Mouse (Mus musculus) neural tube, embryonic 12.5 days (tissue): ENCODE data around the gene Satb2. TPM values are rescaled to one million over a fixed set of nuclear protein-coding genes. Genes with fewer than 3 reads are reported as not detected.
A peak's percentile ranks its signal among the peaks of the same experiment; 100 is the strongest.

Experiments used
- ATAC-seq: fragments of 200-750 bp; cut with Nextera tagmentation; 2 replicates; pipeline ENCODE4 v1.8.0; 2017; ENCODE audit warnings: low read depth, mild to moderate bottlenecking, moderate TSS enrichment, moderate library complexity; ENCODE audit not compliant: low FRiP score
- H3K27ac ChIP-seq: fragments of 300-500 bp; sonication (generic); 2 replicates; pipeline ENCODE4 v1.5.1; 2016
- H3K27me3 ChIP-seq: fragments of 300-500 bp; sonication (generic); replicated peaks from 2 replicates; pipeline ENCODE4 v1.6.1; 2016; ENCODE audit warnings: mild to moderate bottlenecking
- H3K36me3 ChIP-seq: fragments of 300-500 bp; sonication (generic); 2 replicates; pipeline ENCODE4 v1.6.1; 2016; ENCODE audit warnings: mild to moderate bottlenecking
- H3K4me1 ChIP-seq: fragments of 300-500 bp; sonication (generic); 2 replicates; pipeline ENCODE4 v1.6.1; 2016
- H3K4me2 ChIP-seq: fragments of 300-500 bp; sonication (generic); replicated peaks from 2 replicates; pipeline ENCODE4 v1.6.1; 2016; ENCODE audit warnings: mild to moderate bottlenecking
- H3K4me3 ChIP-seq: fragments of 300-500 bp; sonication (generic); 2 replicates; pipeline ENCODE4 v1.5.1; 2016
- H3K9ac ChIP-seq: fragments of 300-500 bp; sonication (generic); 2 replicates; pipeline ENCODE4 v1.6.1; 2016; ENCODE audit warnings: mild to moderate bottlenecking
- H3K9me3 ChIP-seq: fragments of 300-500 bp; sonication (generic); 2 replicates; pipeline ENCODE4 v1.6.1; 2016; ENCODE audit warnings: mild to moderate bottlenecking
- WGBS: fragments of 180-500 bp; shearing (Covaris S2); methylation state at CpG from one replicate; pipeline ENCODE4 v1.1.7; 2016; 5-methylcytosine and 5-hydroxymethylcytosine counted together
- polyA plus RNA-seq: library from polyadenylated mRNA; unstranded; fragments of >200 nt; fragmentation: Nextera tagmentation; extraction: Ambion mirVana; gene quantifications from 2 replicates; pipeline ENCODE4 v1.2.1, GENCODE M21; 2016

Gene Satb2
- polyA plus RNA-seq, 1 experiment from 2014 or later: 1.7 TPM

DNA sequence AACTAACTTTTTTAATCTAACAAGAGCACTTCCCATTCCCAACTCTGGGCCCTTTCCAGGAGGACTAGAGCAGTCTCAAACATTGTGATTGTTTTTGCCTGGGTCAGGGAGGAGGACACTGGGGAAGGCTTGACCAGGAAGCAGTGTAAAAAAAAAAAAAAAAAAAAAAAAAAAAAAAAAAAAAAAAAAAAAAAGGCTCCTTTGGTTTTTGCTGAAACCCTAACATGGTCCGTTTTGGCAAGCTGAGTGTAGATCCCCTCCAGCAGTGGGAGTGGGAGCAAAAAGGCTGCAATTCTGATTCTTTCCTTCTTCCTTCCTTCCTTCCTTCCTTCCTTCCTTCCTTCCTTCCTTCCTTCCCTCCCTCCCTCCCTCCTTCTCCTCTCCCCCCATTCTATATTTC lies 3.1 kb upstream of the Satb2 start:
- Histone ChIP-seq H3K9me3 (no peaks in the 10 kb centered on the region), H3K27me3 (peaks cover 90% of the 10 kb centered on the region), H3K4me3 (no peak overlapping the region), H3K27ac (no peak overlapping the region), H3K36me3 (no peaks in the 10 kb centered on the region), H3K9ac (no peak overlapping the region), H3K4me2 (no peak overlapping the region), H3K4me1 (peaks cover 14% of the 10 kb centered on the region)
- WGBS: 0% methylated on average over 1 of the region's 1 CpGs
- ATAC-seq: no peak

DNA sequence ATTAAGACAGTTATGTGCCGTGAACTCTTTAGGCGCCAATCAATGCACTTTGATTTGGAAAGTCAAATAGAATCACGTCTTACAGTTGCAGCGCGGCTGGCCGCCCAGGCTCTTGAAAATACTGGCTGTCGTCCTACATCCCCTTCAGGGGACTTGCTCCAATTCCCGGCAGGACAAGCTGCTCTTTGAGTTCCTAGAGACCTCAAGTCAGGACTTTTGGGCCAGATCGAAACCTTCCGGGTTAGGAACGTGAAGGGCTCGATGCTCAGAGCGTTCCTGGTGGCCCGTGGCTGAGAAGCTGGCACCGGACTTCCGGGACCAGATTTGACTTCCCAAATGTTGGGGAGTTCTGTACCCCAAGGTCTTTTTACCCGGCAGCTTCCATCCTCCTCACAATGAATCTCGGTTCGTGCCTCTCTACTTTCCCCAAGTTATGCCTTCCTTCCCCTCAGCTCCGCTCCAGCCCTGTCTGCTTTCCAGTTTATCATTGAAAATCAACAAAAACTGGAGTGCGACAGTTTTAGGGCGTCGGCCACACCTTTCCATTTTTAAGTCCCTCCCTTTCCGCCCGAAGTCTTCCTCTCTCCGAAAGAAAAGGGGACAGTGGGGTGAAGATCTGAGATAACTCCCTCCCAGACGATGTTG lies 2.3 kb upstream of the Satb2 start:
- Histone ChIP-seq H3K9ac (no peak overlapping the region), H3K4me2 (peak overlapping the region; percentile 38), H3K27me3 (peaks cover 92% of the 10 kb centered on the region), H3K36me3 (no peaks in the 10 kb centered on the region), H3K4me3 (no peak overlapping the region), H3K27ac (no peak overlapping the region), H3K4me1 (peaks cover 14% of the 10 kb centered on the region), H3K9me3 (no peaks in the 10 kb centered on the region)
- no peak for ATAC-seq
- WGBS: under 1% methylated on average over 27 of the region's 27 CpGs

DNA sequence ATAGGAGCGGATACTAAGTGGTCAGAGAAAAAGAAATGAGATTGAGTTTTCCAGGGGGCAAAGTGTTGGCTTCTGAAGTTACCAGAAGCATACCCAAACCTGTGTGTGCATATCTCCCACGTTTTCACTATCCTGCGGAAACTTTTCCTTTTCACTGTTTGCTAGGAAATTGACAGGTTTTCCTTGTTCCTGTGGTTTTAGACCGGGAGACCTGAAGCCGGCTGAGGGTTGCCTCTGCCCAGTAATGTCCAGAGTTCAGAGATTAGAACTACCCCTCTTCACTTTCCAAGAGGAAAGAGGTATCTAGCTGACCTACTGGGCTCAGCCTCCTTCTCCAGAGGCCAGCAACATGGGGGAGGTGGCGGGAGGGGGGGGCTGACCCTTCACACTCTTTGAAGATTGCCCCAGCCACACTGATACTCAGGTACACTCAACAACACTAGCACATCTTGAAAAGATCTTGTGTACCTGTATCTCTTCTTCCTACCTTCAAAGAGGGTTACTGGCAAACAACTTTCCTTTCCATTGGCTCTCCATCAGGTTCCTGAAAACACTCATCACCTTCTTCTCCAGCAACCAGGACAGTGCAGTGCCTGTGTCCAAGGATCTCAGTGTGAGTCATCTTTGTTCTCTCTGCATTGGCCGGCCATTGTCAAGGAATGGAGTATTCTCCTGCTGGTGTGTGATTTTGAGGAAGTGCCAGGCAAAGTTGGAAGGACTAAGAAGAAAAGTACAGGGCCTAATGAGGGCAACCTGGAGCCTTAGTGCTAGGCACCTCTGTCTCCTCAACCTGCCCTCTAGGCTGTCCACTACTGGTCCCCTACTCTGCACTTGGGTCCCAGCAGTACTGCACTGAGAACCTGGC lies 1.3 kb upstream of the Satb2 start:
- no peak overlapping the region for H3K9ac ChIP-seq

DNA sequence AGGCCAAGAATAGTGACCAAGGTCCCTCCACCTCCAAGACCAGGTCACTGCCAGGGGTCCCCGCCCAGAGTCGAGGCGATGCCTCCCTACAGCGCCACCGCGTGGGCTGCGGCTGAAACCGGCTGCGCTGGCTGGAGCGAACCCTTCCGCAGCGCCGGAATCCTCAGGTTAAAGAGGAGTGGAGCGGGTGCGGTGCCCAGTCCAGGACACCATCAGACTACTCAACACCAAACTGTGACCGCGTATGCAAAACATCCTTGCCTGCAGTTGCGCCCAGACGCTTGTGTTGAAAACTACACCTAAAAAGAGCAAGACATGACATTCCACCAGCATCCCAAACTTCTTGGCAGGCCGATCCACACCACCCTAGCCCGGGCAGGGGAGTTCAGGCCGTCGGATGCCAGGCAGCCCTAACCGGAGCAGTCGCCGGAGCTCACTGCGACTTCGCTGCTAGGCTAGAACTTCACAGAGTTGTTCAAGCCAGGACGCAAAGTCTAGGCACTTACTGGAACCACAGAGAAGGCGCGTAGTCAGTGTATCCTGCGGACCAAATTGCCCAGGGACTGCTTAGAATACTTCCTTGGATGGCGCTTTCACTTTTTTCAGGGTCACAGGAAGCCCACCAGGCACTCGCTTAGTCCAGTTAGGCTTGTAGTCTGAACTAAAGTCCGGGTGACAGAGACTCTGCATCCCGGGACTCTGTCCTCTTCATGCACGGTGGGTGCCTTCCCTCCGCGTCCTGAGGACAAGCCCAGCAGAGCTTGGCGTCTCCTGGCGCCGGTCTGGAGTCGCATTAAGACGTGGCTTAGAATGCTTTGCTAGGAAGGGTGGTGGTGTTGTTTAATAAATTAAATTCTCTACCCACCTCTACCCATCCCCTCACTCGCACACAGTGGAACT lies 999 bp downstream of the Satb2 start:
- no peak overlapping the region for H3K9ac ChIP-seq

More for the DNA sequence above, 1.3 kb upstream of the Satb2 start:
- Histone ChIP-seq H3K36me3 (no peaks in the 10 kb centered on the region), H3K9me3 (no peaks in the 10 kb centered on the region), H3K4me2 (no peak overlapping the region), H3K27me3 (peaks cover 88% of the 10 kb centered on the region), H3K4me1 (peaks cover 14% of the 10 kb centered on the region), H3K27ac (no peak overlapping the region), H3K4me3 (no peak overlapping the region)
- no peak for ATAC-seq
- WGBS: 3% methylated on average over 7 of the region's 7 CpGs

DNA sequence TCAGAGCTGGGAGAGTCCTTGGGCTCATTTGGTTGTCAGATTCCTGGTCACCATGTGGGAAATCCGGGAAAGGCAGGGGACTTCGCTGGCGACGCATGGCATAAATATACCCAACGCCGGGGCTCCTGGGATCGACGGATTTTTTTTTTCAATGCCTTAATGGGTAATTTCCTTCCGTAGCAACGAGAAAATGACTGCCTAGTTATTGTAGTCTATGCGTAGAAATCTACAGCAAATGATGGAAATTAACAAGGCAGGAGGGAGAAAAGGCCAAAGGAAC lies 1.7 kb downstream of the Satb2 start:
- no peak for ATAC-seq
- peak overlapping the region; percentile 18 for H3K4me3 ChIP-seq
- peak overlapping the region; percentile 55 for H3K4me2 ChIP-seq
- H3K27me3 ChIP-seq: peaks cover 58% of the 10 kb centered on the region
- WGBS: 1% methylated on average over 11 of the region's 11 CpGs
- peaks cover 24% of the 10 kb centered on the region for H3K4me1 ChIP-seq
- H3K27ac ChIP-seq: no peak overlapping the region
- no peaks in the 10 kb centered on the region for H3K9me3 ChIP-seq
- no peak overlapping the region for H3K9ac ChIP-seq
- H3K36me3 ChIP-seq: no peaks in the 10 kb centered on the region

More for the DNA sequence above, 999 bp downstream of the Satb2 start:
- ATAC-seq: no peak
- Histone ChIP-seq H3K4me3 (peak overlapping the region; percentile 18), H3K36me3 (no peaks in the 10 kb centered on the region), H3K9me3 (no peaks in the 10 kb centered on the region), H3K27ac (no peak overlapping the region), H3K27me3 (peaks cover 65% of the 10 kb centered on the region), H3K4me1 (peaks cover 19% of the 10 kb centered on the region), H3K4me2 (peak overlapping the region; percentile 55)
- under 1% methylated on average over 45 of the region's 45 CpGs for WGBS

DNA sequence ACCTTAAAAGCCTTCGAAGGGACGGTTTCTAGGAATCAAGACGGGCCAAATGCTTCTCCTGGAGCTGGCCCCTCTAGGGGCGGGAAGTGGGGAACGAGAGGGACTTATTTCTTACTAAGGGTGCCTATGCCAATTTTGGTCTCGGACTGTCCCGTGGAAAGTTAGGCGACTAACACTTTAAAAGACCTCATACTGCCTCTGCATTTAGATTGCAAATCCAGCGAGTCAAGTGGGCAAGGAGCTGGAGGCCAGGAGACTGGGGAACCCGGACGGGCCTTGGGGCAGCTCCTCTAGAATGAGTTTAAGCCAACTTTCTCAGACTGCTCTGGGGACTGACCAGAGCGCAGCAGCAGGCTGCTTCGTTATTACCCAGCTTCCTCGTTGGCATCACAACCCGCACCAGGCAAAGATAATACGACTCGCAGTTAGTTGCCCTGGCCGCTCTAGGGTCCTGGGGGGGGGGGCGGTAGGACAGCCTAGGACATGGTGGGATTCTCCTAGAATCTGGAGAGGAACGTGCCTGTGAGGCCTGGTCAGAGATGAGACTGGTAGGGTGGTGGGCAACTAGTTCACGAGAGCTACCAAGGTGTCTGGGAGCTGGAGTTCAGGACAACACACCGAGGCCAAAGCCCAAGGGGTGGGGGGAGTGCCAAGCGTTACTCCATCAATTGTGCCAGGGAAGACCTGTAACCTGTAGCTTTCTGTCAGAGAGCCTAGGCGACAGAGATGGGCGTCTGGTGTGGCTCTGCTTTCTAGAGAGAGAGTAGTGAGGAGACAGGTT lies 2.2 kb downstream of the Satb2 start:
- H3K4me3 ChIP-seq: no peak overlapping the region
- 1% methylated on average over 25 of the region's 25 CpGs for WGBS
- no peak overlapping the region for H3K4me2 ChIP-seq

DNA sequence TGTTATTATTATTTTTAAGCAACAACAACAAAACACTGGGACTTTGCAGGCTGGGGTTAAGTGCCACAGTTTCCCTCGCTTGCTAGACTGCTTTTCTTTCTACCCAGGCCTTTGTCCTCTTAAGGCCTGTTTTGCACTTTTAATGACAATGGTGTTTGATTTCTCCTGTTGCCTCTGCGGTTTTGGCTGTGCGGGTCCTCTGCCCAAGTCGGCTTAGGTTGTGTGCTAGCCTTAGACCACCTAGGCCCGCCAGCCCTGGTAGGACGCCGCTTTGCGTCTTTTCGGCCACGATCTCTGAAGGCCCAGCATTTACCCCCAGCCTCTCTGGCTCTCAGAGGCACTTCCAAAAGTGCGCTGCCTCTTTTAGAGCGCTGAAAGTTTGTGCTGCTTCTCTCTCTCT lies 2.9 kb downstream of the Satb2 start:
- Histone ChIP-seq H3K9ac (no peak overlapping the region), H3K4me2 (no peak overlapping the region), H3K9me3 (no peaks in the 10 kb centered on the region), H3K36me3 (no peaks in the 10 kb centered on the region), H3K4me1 (peaks cover 32% of the 10 kb centered on the region), H3K27ac (no peak overlapping the region), H3K4me3 (no peak overlapping the region), H3K27me3 (peaks cover 54% of the 10 kb centered on the region)
- under 1% methylated on average over 12 of the region's 12 CpGs for WGBS
- no peak for ATAC-seq

More for the DNA sequence above, 2.2 kb downstream of the Satb2 start:
- Histone ChIP-seq H3K4me1 (peaks cover 29% of the 10 kb centered on the region), H3K27ac (no peak overlapping the region), H3K27me3 (peaks cover 54% of the 10 kb centered on the region), H3K9me3 (no peaks in the 10 kb centered on the region), H3K9ac (no peak overlapping the region), H3K36me3 (no peaks in the 10 kb centered on the region)
- no peak for ATAC-seq

DNA sequence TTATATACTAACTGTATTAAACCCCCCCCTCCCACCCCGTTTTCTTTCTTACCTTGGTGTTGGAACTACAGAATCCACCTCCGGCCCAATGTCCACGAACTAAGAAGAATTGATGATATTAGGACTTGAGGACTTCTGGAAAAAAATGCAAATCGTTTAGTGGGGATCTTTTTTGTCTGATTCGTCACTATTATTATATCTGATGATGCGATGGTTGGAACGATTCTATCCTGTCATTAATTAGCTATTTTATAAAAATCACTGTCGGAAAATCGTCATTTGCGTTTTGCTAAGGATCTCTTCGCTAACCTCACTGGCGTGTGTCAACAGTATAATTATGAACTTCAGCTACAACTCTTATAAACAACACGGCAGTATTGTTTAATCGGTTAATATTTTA lies 4.3 kb downstream of the Satb2 start:
- 4% methylated on average over 14 of the region's 14 CpGs for WGBS
- Histone ChIP-seq H3K27me3 (peaks cover 55% of the 10 kb centered on the region), H3K4me1 (peaks cover 43% of the 10 kb centered on the region), H3K27ac (no peak overlapping the region), H3K9ac (no peak overlapping the region), H3K9me3 (no peaks in the 10 kb centered on the region), H3K36me3 (no peaks in the 10 kb centered on the region), H3K4me2 (no peak overlapping the region), H3K4me3 (no peak overlapping the region)
- ATAC-seq: no peak

DNA sequence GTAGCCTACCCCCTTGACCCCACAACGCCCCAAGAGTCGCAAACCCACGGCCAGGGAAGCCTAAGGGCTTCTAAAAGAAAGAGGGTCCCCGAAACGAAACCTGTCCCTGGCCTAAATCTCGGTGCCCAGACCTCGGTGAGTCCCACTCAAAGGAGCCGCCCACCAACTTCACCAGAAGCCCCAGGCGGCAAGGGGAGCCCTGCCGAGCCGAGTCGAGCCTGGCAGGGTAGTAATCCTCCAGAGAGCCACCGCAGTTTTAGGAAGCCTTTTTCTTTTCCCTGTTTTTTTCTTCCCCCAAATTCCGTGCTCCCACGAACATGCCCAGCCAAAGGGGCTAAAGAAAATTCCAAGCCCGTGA lies 4.9 kb downstream of the Satb2 start:
- H3K9ac ChIP-seq: 0 out of 2 replicates have a peak overlapping the region, but pooled peaks have one; percentile 22

DNA sequence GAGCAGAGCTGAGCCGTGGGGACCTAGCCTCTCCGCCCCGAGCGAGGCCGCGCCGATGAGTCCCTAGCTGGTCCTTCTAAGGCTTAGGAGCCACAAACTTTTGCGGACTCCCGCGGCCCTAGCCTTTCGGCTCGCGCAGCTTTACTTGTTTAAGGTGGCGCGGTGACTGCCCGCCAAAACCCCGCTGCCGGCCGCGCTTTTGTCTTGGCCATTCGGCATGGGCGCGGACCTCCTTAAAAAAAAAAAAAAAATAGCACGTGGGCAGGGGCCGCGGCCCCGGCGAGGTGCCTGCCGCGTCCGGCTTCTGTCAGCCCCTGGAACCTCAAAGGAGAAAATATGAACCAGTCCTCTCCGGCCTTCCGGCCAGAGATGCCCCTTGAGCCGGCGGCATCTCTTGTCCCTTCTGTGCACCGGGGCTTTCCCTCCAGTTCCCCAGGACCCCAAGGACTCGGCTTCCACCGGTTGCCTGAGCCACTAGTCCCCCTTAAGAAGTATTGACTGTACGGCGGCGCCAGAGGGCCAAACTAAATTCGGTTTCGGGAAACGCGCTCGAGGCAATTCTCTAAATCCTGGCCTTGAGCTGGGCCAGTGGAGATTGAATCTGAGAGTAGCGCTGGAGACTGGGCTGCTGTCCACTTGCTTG lies 5.4 kb downstream of the Satb2 start:
- peaks cover 43% of the 10 kb centered on the region for H3K4me1 ChIP-seq

More for the DNA sequence above, 4.9 kb downstream of the Satb2 start:
- peaks cover 60% of the 10 kb centered on the region for H3K27me3 ChIP-seq
- under 1% methylated on average over 16 of the region's 16 CpGs for WGBS
- peak overlapping the region; percentile 95 for H3K4me2 ChIP-seq
- H3K27ac ChIP-seq: no peak overlapping the region
- H3K36me3 ChIP-seq: no peaks in the 10 kb centered on the region
- no peak for ATAC-seq
- H3K4me1 ChIP-seq: peaks cover 43% of the 10 kb centered on the region
- H3K4me3 ChIP-seq: peak overlapping the region; percentile 64
- no peaks in the 10 kb centered on the region for H3K9me3 ChIP-seq

More for the DNA sequence above, 5.4 kb downstream of the Satb2 start:
- peak overlapping the region; percentile 78 for H3K9ac ChIP-seq
- peak overlapping the region; percentile 37; the same call in 1 of the 2 replicates for H3K27ac ChIP-seq
- peaks cover 60% of the 10 kb centered on the region for H3K27me3 ChIP-seq
- H3K9me3 ChIP-seq: no peaks in the 10 kb centered on the region
- H3K4me2 ChIP-seq: peak overlapping the region; percentile 95
- under 1% methylated on average over 47 of the region's 47 CpGs for WGBS
- H3K36me3 ChIP-seq: no peaks in the 10 kb centered on the region
- peak; percentile 46 for ATAC-seq
- peak overlapping the region; percentile 64 for H3K4me3 ChIP-seq
